Mouse (Mus musculus): ENCODE measurements around the gene Eml4. TPM values are rescaled to one million over a fixed set of nuclear protein-coding genes. Genes with fewer than 3 reads are reported as not detected.

Eml4 gene
- total and polyA plus RNA-seq, 3 experiments, result 3.7 to 30.2 (median 26.4) TPM

DNA sequence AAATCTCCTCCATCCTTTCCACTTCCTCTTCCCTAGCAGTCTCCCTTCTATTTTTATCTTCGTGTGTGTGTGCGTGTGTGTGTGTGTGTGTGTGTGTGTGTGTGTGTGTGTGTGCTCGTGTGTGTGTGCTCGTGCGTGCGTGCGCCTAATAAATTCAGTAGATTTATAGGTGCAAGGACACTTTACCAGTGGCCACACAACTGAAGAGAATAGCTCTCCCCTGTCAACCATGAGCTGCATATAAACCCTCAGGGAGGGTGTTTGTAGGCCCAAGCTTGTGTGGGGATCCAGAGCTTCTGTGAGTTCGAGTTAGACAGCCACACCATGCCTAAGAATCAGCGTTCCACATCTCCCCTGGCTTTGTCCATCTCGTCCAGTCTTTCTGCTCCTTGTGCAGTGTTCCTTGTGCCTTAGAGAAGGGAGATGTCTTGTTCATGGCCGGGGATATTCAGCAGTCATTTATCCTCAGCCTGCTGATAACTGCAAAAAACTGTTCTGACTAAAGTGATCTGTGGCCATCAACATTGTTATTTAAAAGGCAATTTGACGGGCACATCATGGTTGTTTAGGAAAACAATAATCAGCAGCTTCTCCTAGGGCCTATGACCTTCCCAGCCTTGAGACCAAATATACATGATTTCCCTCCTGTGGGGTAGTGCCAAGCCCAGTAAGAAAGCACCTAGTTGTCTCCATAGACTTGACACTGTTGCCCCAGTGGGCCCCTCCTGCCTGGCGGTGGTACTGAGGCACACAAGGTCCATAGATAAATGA, 10.2 kb downstream of the Eml4 start:
- DNase-seq (ENCODE audit: low spot score) (no peak), ATAC-seq (ENCODE audit: extremely low read depth, insufficient number of reproducible peaks, low FRiP score, poor library complexity, severe bottlenecking) (no peak)
- peaks cover 24% of the 10 kb centered on the region for H3K4me1 ChIP-seq (ENCODE audit: insufficient read depth, low read depth, low read length)
- H3K36me3 ChIP-seq (replicated peaks), result peaks cover 10% of the 10 kb centered on the region
- H3K27me3 ChIP-seq (ENCODE audit: insufficient read depth, low read length), result no peaks in the 10 kb centered on the region
- TF ChIP-seq TAL1 (conservative IDR thresholded peaks at IDR 0.05; ENCODE audit: low read depth, low read length) (no peak), POLR2AphosphoS5 (IDR thresholded peaks at IDR 0.05; ENCODE audit: insufficient replicate concordance, low read depth, low read length) (no peak), GATA2 (IDR thresholded peaks at IDR 0.05; ENCODE audit: borderline replicate concordance, low read depth, low read length) (no peak), CTCF (IDR thresholded peaks at IDR 0.05; ENCODE audit: low read depth, low read length) (no peak), GATA1 (IDR thresholded peaks at IDR 0.05; ENCODE audit: borderline replicate concordance, low read length) (no peak)
- H3K4me3 ChIP-seq (ENCODE audit: low read depth, low read length), result no peak overlapping the region
- H3K9me3 ChIP-seq (replicated peaks), result no peaks in the 10 kb centered on the region

DNA sequence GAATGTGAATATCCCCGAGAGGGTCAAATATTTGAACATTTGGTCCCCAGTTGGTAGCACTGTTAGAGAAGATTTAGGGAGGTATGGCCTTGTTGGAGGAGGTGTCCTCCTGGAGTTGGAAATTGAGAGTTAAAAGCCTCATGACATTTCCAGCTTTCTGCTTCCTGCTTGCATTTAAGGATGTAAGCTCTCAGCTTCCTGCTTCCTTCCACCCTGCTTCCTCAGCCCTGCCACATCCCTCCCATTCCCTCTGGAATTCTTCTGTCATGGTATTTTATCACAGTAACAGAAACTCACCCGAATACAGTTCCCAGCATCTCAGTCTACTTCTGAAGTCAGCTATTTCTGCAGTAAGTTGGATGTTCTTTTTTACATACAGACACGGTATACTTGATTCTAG, 12.3 kb downstream of the Eml4 start:
- TF ChIP-seq POLR2AphosphoS5 (IDR thresholded peaks at IDR 0.05; ENCODE audit: insufficient replicate concordance, low read depth, low read length), result no peak
- no peak for TF ChIP-seq GATA2 (IDR thresholded peaks at IDR 0.05; ENCODE audit: borderline replicate concordance, low read depth, low read length)
- TF ChIP-seq TAL1 (conservative IDR thresholded peaks at IDR 0.05; ENCODE audit: low read depth, low read length), result no peak
- TF ChIP-seq GATA1 (IDR thresholded peaks at IDR 0.05; ENCODE audit: borderline replicate concordance, low read length), result no peak
- TF ChIP-seq CTCF (IDR thresholded peaks at IDR 0.05; ENCODE audit: low read depth, low read length), result no peak

DNA sequence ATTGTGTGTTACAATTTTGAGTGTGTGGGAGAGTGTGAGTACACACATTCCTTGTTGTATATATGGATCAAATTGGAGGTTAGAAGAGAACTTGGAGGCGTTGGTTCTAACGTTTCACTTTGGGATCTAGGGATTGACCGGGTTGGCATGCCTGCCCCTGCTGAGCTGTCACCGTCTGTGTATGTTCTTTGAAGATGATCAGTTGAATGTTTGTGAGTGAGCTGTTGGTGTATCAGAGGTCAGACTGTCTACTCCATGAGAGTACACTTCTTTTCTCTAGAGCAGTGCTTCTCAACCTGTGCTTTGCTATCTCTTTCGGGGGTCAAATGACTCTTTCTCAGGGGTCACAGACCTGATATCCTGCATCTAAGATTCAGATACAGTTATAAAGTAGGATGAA, 13.6 kb downstream of the Eml4 start:
- DNase-seq (ENCODE audit: low spot score) (no peak), ATAC-seq (ENCODE audit: extremely low read depth, insufficient number of reproducible peaks, low FRiP score, poor library complexity, severe bottlenecking) (no peak)
- Histone ChIP-seq H3K4me1 (ENCODE audit: insufficient read depth, low read depth, low read length) (peaks cover 18% of the 10 kb centered on the region), H3K27me3 (ENCODE audit: insufficient read depth, low read length) (no peaks in the 10 kb centered on the region), H3K36me3 (replicated peaks) (peaks cover 12% of the 10 kb centered on the region), H3K4me3 (ENCODE audit: low read depth, low read length) (no peak overlapping the region), H3K9me3 (replicated peaks) (no peaks in the 10 kb centered on the region; the same call in 1 of the 2 replicates)
- TF ChIP-seq GATA2 (IDR thresholded peaks at IDR 0.05; ENCODE audit: borderline replicate concordance, low read depth, low read length) (no peak), POLR2AphosphoS5 (IDR thresholded peaks at IDR 0.05; ENCODE audit: insufficient replicate concordance, low read depth, low read length) (no peak), CTCF (IDR thresholded peaks at IDR 0.05; ENCODE audit: low read depth, low read length) (no peak), TAL1 (conservative IDR thresholded peaks at IDR 0.05; ENCODE audit: low read depth, low read length) (no peak), GATA1 (IDR thresholded peaks at IDR 0.05; ENCODE audit: borderline replicate concordance, low read length) (no peak)

More for the DNA sequence above, 12.3 kb downstream of the Eml4 start:
- no peak overlapping the region for H3K4me3 ChIP-seq (ENCODE audit: low read depth, low read length)
- no peaks in the 10 kb centered on the region; the same call in 1 of the 2 replicates for H3K9me3 ChIP-seq (replicated peaks)
- peaks cover 21% of the 10 kb centered on the region for H3K4me1 ChIP-seq (ENCODE audit: insufficient read depth, low read depth, low read length)
- H3K36me3 ChIP-seq (replicated peaks), result peaks cover 12% of the 10 kb centered on the region
- no peaks in the 10 kb centered on the region for H3K27me3 ChIP-seq (ENCODE audit: insufficient read depth, low read length)
- ATAC-seq (ENCODE audit: extremely low read depth, insufficient number of reproducible peaks, low FRiP score, poor library complexity, severe bottlenecking), result no peak
- DNase-seq (ENCODE audit: low spot score), result no peak

DNA sequence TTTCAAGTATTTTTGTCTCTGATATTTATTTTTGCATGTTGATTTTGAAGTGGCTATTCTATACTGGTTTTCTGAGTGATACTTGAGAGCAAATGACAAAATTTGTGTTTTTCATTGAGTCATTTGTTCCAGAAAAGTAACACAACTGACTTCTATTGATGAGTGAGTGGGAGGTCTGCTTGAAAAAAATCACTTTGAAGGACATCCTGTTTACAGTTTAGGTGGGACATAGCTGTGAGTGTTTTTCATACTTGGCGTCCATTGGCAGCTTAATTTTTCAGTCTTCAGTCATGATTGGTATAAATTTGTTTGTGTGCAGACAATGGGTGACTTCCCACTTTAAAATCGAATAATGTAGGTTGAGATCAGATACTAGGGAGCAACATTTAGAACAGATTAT, 14.4 kb downstream of the Eml4 start:
- TF ChIP-seq GATA1 (IDR thresholded peaks at IDR 0.05; ENCODE audit: borderline replicate concordance, low read length) (no peak), GATA2 (IDR thresholded peaks at IDR 0.05; ENCODE audit: borderline replicate concordance, low read depth, low read length) (no peak), TAL1 (conservative IDR thresholded peaks at IDR 0.05; ENCODE audit: low read depth, low read length) (no peak), CTCF (IDR thresholded peaks at IDR 0.05; ENCODE audit: low read depth, low read length) (no peak), POLR2AphosphoS5 (IDR thresholded peaks at IDR 0.05; ENCODE audit: insufficient replicate concordance, low read depth, low read length) (no peak)
- ATAC-seq (ENCODE audit: extremely low read depth, insufficient number of reproducible peaks, low FRiP score, poor library complexity, severe bottlenecking) (no peak), DNase-seq (ENCODE audit: low spot score) (no peak)
- H3K27me3 ChIP-seq (ENCODE audit: insufficient read depth, low read length), result no peaks in the 10 kb centered on the region
- H3K4me1 ChIP-seq (ENCODE audit: insufficient read depth, low read depth, low read length), result peaks cover 12% of the 10 kb centered on the region
- H3K36me3 ChIP-seq (replicated peaks), result peaks cover 9% of the 10 kb centered on the region
- H3K4me3 ChIP-seq (ENCODE audit: low read depth, low read length), result no peak overlapping the region
- H3K9me3 ChIP-seq (replicated peaks), result no peaks in the 10 kb centered on the region; the same call in 1 of the 2 replicates

DNA sequence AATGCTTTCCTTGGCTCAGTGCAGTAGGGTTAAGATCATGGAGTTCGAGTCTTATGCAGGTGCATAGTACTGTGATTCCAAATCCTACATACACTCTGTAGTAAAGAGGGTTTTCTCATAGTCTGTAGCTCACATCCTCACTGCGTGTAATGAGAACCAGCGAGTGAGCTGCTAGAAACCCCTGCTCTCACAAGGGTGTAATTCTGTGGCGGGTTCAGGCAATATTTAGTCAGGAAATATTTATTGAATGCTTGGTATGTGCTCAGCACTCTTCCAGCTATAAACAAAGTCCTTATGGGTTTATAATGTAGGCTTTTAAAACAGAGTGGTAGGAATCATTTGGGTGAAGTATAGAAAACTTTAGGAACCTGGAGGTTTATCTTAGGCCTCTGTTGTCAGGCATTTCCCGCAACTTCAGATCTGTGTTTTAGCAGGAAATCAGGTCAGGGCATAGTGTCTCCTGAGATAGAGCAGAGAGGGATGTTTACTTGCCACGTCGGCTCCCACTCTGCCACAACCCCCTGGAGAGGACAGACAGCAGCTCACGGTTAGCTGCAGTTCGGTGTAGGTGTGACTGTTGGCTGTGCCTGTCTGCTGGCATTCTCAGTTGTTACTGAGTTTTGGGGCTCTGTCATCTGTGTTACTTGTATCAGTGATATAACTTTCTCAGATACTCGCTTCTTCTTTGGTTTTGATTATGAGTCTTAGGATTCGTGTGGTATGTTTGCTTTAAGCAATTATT, 15.1 kb downstream of the Eml4 start:
- Histone ChIP-seq H3K4me1 (ENCODE audit: insufficient read depth, low read depth, low read length) (peaks cover 7% of the 10 kb centered on the region), H3K4me3 (ENCODE audit: low read depth, low read length) (no peak overlapping the region), H3K36me3 (replicated peaks) (peaks cover 9% of the 10 kb centered on the region), H3K9me3 (replicated peaks) (no peaks in the 10 kb centered on the region; the same call in 1 of the 2 replicates), H3K27me3 (ENCODE audit: insufficient read depth, low read length) (no peaks in the 10 kb centered on the region)
- ATAC-seq (ENCODE audit: extremely low read depth, insufficient number of reproducible peaks, low FRiP score, poor library complexity, severe bottlenecking) (no peak), DNase-seq (ENCODE audit: low spot score) (no peak)
- no peak for TF ChIP-seq GATA1 (IDR thresholded peaks at IDR 0.05; ENCODE audit: borderline replicate concordance, low read length)
- TF ChIP-seq GATA2 (IDR thresholded peaks at IDR 0.05; ENCODE audit: borderline replicate concordance, low read depth, low read length), result no peak
- TF ChIP-seq CTCF (IDR thresholded peaks at IDR 0.05; ENCODE audit: low read depth, low read length), result no peak
- no peak for TF ChIP-seq POLR2AphosphoS5 (IDR thresholded peaks at IDR 0.05; ENCODE audit: insufficient replicate concordance, low read depth, low read length)
- no peak for TF ChIP-seq TAL1 (conservative IDR thresholded peaks at IDR 0.05; ENCODE audit: low read depth, low read length)

DNA sequence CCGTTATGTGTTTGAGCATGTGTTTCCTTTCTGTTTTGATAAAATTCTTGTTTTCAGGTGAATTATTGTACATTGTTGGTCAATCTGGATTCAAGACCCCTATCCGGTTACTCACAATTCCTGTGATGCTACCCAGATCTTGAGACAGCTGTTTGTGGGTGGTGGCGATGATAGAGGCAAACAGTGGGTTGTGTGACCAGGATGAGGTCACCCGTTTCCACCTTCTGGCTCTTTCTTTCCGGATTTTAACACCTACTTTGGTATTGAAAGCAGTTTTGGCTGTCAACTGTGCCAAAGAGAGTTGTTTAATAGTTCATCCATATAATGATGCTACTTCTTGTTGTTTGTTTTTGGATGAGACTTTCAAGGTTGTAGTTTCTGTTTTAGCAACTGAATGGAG, 16.7 kb downstream of the Eml4 start:
- Histone ChIP-seq H3K4me1 (ENCODE audit: insufficient read depth, low read depth, low read length) (no peaks in the 10 kb centered on the region), H3K9me3 (replicated peaks) (no peaks in the 10 kb centered on the region; the same call in 1 of the 2 replicates), H3K36me3 (replicated peaks) (peaks cover 3% of the 10 kb centered on the region), H3K27me3 (ENCODE audit: insufficient read depth, low read length) (no peaks in the 10 kb centered on the region), H3K4me3 (ENCODE audit: low read depth, low read length) (no peak overlapping the region)
- DNase-seq (ENCODE audit: low spot score) (no peak), ATAC-seq (ENCODE audit: extremely low read depth, insufficient number of reproducible peaks, low FRiP score, poor library complexity, severe bottlenecking) (no peak)
- no peak for TF ChIP-seq TAL1 (conservative IDR thresholded peaks at IDR 0.05; ENCODE audit: low read depth, low read length)
- no peak for TF ChIP-seq CTCF (IDR thresholded peaks at IDR 0.05; ENCODE audit: low read depth, low read length)
- no peak for TF ChIP-seq GATA2 (IDR thresholded peaks at IDR 0.05; ENCODE audit: borderline replicate concordance, low read depth, low read length)
- no peak for TF ChIP-seq GATA1 (IDR thresholded peaks at IDR 0.05; ENCODE audit: borderline replicate concordance, low read length)
- TF ChIP-seq POLR2AphosphoS5 (IDR thresholded peaks at IDR 0.05; ENCODE audit: insufficient replicate concordance, low read depth, low read length), result no peak

All from G1E (cell line).